In the genomic region with DNA sequence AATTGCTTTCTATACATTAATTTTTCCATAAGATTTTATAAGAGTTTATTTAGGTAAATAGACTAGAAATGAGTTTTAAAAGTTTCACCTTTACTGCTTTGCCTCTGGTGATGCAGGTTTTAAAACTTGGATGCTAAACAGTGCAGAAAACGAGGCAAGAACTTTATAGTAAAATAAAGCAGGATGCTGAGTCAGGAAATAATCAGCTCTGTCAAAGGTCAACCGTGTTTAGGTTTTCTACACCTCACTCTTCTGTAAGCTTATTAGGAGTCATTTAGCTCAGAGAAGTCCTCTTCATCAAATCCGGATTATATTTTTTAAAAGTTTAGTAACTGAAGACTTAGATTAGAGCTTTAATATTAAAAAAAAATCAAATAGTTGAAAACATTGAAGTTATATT, we compare ENCODE assay signal across 29 mouse cellular contexts.
"Had no signal": no experiment of that assay in that cellular context is flagged by ENCODE, and none has a peak within 500 bp of the region (broad histone marks: within the 10 kb centered on the region; RNA-seq: fewer than 3 reads in every experiment).

No protein-coding gene starts in this region.

- H3K27me3 ChIP-seq: limb, embryonic 12.5 days; limb, embryonic 13.5 days; limb, embryonic 15.5 days; liver, embryonic 12.5 days; liver, embryonic 13.5 days; liver, embryonic 15.5 days; lung, embryonic 15.5 days; megakaryocyte, embryonic 14.5 days; midbrain, embryonic 12.5 days; midbrain, embryonic 13.5 days; midbrain, embryonic 15.5 days had no signal

- H3K4me3 ChIP-seq: limb, embryonic 10.5 days; limb, embryonic 12.5 days; limb, embryonic 13.5 days; limb, embryonic 15.5 days; liver, embryonic 12.5 days; liver, embryonic 13.5 days; liver, embryonic 15.5 days; lung, embryonic 15.5 days; megakaryocyte, embryonic 14.5 days; midbrain, embryonic 10.5 days; midbrain, embryonic 12.5 days; midbrain, embryonic 13.5 days; midbrain, embryonic 15.5 days; myocyte had no signal

- H3K27ac ChIP-seq: limb, embryonic 10.5 days; limb, embryonic 12.5 days; limb, embryonic 13.5 days; limb, embryonic 15.5 days; liver, embryonic 12.5 days; liver, embryonic 13.5 days; liver, embryonic 14.5 days; liver, embryonic 15.5 days; lung, embryonic 15.5 days; macrophage; midbrain, embryonic 10.5 days; midbrain, embryonic 12.5 days; midbrain, embryonic 13.5 days; midbrain, embryonic 15.5 days had no signal

- DNase-seq: left cerebral cortex, postnatal 4 days; liver; liver, embryonic 13.5 days; liver, postnatal 0 days; lung, adult 18-20 months; lung, adult 2 months; lung, embryonic 14.5 days; lung, postnatal 10 days; lung, postnatal 14 days; lung, postnatal 36 days; lung, postnatal 4 days; midbrain, embryonic 14.5 days had no signal

- H3K9ac ChIP-seq: limb, embryonic 12.5 days; limb, embryonic 13.5 days; limb, embryonic 15.5 days; liver, embryonic 12.5 days; liver, embryonic 13.5 days; liver, embryonic 14.5 days; liver, embryonic 15.5 days; liver, postnatal 0 days; lung, embryonic 14.5 days; lung, embryonic 15.5 days; midbrain, embryonic 12.5 days; midbrain, embryonic 13.5 days; midbrain, embryonic 15.5 days had no signal

- H3K9me3 ChIP-seq: limb, embryonic 10.5 days; limb, embryonic 12.5 days; limb, embryonic 13.5 days; limb, embryonic 15.5 days; liver, embryonic 12.5 days; liver, embryonic 13.5 days; liver, embryonic 15.5 days; lung, embryonic 15.5 days; megakaryocyte, embryonic 14.5 days; midbrain, embryonic 10.5 days; midbrain, embryonic 12.5 days; midbrain, embryonic 13.5 days; midbrain, embryonic 15.5 days had no signal

- H3K4me2 ChIP-seq: limb, embryonic 12.5 days; limb, embryonic 13.5 days; limb, embryonic 15.5 days; liver, embryonic 11.5 days; liver, embryonic 12.5 days; liver, embryonic 13.5 days; liver, embryonic 15.5 days; lung, embryonic 14.5 days; lung, embryonic 15.5 days; midbrain, embryonic 11.5 days; midbrain, embryonic 12.5 days; midbrain, embryonic 13.5 days; midbrain, embryonic 15.5 days had no signal
